Mouse (Mus musculus): ENCODE results near the gene Cacnb2. TPM values are rescaled to one million over a fixed set of nuclear protein-coding genes. Genes with fewer than 3 reads are reported as not detected.

Cacnb2 gene
- total RNA-seq, 2 experiments from 2014 or later = 46.4 to 49.2 TPM

GRCm38 (mm10) chr2:14862981-14863380, 260.1 kb downstream of the Cacnb2 start:
- no peak for DNase-seq

- no peak for DNase-seq
Observed at GRCm38 (mm10) chr2:14873116-14873515, 270.2 kb downstream of the Cacnb2 start.

GRCm38 (mm10) chr2:14873701-14874181, 270.9 kb downstream of the Cacnb2 start:
- DNase-seq = peak; percentile 29 to 39

GRCm38 (mm10) chr2:14874281-14875037, 271.6 kb downstream of the Cacnb2 start:
- DNase-seq = no peak

DNA sequence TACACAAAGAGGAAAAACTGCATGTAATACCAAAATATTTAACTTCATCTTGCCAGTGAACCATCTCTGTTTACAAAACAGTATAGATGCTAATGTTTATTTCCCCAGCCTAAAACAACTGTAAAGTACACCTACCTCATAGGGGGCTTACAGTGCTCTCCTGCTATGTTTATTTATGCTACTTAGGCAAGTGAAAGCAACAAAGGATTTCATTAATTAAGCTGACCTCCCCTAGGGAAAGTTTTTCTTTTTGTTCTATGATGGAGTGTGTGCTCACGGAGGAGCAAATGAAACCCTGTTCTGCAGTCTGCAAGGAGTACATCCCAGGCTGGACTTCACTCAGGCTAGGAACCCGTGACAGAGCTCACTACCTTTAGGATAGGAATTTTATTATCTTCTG, 272.2 kb downstream of the Cacnb2 start:
- DNase-seq = no peak

GRCm38 (mm10) chr2:14875616-14876015, 272.7 kb downstream of the Cacnb2 start:
- DNase-seq = peak; percentile 28 to 63

DNA sequence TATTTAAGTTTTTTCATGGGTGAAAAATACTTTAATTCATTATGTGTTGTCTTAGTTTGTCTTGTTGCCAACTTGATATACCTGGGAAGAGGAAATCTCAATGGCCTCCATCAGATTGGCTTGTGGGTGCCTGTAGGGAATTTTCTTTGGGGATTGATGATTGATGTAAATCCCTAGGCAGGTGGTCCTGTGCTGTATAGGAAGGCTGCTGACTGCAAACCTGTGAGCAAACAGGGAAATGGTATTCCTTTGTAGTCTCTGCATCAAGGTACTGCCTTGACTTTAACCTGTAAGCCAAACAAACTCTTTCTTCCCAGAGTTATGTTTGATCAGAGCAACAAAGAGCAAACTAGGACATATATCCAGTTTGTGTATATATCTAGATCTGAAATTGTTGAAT, 276.1 kb downstream of the Cacnb2 start:
- no peak for DNase-seq

GRCm38 (mm10) chr2:14883460-14883859, 280.6 kb downstream of the Cacnb2 start:
- no peak for DNase-seq

DNA sequence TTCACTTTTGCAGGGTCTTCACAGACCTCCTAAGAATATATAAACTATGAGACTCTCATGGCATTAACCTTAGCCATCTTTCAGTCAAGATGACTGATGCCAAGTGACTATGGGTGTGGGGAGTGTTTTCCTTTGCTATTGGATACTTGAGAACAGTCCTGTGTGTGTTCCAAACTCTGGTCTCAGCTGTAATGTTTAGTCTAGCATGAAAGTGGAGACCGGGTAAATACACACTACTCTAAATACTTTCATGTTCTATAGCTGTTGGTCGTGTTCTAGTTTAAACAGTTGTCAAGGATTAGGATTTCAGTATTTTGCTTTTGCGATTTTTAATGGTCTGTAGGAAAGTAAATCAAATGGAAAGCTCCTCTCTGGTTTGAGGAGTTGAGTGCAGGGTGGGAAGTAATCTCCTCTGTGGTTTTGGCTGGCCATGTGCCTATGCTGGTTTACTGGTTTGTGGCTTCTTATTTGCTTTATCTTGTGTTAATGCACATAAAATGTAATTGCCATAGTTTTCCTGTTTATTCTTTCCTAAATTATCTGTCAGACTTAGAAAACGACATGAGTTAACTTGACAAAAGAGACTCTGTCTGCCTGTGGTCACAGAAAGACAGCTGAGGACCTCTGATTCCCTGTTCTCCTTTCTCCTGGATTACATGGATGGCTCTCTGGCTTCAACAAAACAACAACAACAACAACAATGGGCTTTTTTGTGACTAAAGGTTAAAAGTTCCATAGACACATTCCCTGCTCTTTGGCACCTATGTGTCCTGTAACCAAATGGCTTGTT, 285.7 kb downstream of the Cacnb2 start:
- DNase-seq = no peak

DNA sequence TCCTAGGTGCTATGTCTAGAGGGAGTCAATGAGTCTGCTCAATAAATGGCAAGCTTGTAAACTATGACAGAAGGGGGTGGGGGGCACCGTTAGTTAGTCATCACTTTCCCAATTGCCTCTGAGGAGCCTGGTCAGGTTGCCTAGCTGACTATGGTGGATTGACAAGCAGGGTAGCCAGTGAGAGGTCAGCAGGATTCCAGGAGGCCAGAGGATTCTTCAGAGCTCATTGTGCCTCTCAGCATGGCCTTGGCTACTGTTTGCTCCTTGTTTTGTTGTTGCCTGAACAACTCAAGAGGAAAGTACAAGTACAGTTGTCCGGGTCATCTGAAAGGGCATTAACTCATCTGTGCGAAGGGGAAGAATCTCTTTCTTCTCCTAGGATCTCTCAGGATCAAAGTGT, 300.9 kb downstream of the Cacnb2 start:
- DNase-seq = no peak

- DNase-seq = no peak
Observed at GRCm38 (mm10) chr2:14904865-14905264, 302.0 kb downstream of the Cacnb2 start.

- DNase-seq = no peak
Observed at GRCm38 (mm10) chr2:14907124-14907925, 304.4 kb downstream of the Cacnb2 start.

DNA sequence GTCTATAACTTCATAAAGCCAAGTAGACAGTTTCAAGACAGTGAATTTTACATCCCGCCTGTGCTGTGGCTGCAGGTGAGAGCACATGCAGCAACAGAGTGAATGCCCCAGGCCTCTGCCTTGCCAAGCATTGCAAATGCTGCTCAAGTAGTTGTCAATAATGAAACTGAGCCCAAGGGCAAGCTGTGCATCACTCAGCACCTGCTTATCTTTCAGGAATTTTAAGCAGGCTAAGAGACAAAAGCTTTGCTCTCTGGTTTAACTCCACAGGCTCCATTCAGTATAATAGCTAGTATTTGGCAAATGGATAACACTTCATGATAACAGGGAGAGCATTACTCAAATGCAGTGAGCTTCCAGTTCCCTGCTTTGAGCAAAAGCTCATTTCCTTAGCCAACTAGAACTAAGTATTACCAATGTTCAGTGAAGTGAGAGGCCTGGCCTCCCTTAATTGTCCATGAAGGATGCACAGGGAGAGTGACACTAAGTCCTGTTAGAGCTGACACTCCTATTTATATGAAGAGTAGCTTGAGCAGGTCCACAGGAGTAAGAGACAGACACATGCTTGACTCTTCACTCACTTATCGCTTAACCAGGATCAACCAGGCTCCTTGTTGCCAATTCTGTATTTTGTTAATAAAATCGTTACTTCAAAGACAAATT, 314.8 kb downstream of the Cacnb2 start:
- no peak for DNase-seq

DNA sequence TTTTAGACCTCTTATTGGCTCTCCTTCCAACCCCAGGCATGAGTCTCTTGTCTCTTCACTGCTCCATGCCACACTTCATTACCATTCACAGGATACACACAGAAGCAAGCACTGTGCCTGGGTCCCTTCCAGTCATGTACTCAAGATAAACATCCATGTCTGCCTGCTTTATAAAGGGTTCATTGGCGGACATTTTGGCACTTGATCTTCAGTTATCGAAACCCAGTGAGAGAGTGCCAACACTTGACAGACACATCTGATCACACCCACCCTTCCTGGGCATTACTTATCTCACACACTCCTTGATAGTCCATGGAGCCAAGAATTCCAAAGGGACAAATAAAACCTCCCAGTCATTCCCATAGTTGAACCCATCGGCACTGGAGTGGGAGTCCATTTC, 327.0 kb downstream of the Cacnb2 start:
- DNase-seq = no peak

GRCm38 (mm10) chr2:14931968-14932367, 329.1 kb downstream of the Cacnb2 start:
- no peak for DNase-seq

- DNase-seq = peak; percentile 15 to 31
Observed at GRCm38 (mm10) chr2:14936492-14936891, 333.6 kb downstream of the Cacnb2 start.

DNA sequence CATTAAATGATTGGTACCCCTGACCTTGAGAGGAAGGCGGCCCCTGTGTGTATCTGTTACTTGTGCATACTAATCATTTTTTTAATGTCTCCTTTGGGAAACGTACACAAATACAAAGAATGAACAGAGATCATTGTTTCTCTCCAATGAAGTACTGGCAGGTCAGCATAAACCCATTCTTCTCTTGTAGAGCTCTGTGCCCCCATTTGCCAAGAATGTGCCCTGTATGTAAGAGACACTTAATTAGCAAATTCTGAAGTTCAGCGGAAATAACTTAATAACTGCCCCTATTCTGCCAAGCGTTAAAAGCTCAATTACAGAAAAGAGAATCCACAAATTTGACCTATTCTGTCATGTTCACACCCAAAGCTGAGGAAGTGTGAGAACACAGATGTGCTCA, 339.4 kb downstream of the Cacnb2 start:
- no peak for DNase-seq

DNA sequence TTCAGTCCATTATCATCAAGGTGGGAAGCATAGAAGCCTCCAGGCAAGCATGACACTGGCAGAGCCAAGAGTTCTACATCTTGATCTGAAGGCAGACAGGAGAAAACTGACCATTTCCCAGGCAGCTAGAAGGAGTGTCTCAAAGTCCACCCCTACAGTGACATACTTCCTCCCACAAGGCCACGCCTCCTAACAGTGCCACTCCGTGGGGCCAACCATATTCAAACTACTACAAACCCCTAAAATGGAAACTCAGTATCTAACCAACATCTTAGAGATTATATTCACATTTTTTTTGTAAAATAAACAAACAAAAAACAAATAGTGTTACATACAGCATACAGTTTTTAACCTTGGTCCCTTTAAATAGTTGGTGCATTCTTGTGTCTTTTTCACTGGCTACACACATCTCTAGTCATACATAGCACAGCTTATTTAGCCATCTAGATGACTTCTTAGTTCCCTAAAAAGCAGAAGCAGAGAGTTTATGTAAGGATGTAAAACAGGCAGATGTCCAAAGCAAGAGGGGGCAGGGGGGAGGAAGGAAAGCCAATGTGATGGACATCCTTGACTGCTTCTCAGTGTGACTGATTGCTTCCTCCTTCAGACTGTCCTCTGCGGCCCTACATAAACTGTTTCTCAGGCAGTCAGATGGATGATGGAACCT, 340.9 kb downstream of the Cacnb2 start:
- no peak for DNase-seq

DNA sequence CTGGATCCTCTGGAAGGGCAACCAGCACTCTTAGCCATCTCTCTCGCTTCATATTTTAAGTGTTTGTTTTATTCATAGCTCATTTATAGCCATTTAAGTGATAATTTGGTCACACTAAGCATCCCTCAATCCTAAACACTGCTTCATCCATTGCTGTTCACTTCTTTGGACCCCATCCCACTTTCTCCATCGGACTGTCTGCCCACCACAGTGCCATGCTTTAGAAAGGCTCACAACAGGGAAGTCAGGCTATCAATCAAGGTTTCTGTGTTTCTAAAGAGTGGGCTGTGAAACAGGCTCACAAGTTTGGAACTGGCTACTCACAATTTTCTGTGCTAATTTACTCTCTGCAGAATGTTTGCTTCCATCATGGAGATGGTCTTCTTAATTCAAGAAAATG, 350.2 kb downstream of the Cacnb2 start:
- no peak for DNase-seq

DNA sequence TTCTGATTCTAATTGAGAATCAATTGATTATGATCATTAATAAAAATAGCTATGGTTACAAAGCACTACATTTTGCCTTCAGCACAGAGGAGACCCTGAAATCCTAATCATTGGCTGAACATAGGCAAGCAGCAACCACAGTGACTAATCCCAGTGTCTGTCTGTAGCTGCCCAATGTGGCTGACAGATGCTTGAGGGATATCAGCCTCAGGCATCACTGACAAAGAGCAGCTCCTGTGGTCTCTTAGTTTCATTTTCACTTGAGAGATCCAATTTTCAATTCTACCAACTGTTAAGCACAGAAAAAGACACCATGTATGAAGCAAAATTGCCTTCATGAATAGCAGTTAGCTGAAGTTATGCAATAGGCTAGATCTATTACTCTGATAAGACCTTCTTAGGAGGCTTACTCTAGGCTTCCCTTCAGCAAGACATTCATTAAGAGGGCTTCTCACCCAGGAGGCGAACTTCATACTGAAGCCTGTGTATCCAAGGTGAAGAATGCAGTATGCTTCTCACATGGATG, 358.1 kb downstream of the Cacnb2 start:
- DNase-seq = no peak

DNA sequence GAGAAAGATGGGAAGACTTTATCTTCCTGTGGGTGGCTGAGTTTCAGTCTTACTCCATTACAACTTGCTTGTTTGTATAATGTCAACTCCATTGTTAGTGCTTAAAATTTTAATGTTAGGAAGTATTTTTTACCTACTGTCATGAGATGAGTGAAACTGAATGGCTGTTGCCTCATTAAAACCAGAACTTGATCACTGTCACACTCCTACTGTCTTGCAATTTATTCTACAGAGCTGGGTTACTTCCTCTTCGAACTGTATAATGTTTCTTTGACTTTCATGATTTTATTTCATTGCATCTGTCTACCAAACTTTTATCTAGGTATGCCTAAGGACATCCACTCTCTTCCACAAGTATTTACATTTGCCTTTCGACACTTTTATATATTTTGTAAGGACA, 358.6 kb downstream of the Cacnb2 start:
- no peak for DNase-seq

Data from adrenal gland, postnatal 36 days (tissue).